Mouse (Mus musculus): ENCODE measurements around the gene Wdr47. TPM values are rescaled to one million over a fixed set of nuclear protein-coding genes. Genes with fewer than 3 reads are reported as not detected.
"Not testable (repeated sequence)": the region's sequence is repeated elsewhere in the genome, so short reads cannot be mapped to it uniquely, and the experiment has no call there.

Wdr47 gene
- polyA plus RNA-seq, 1 experiment from 2014 or later: 103 TPM

GRCm38 (mm10) chr3:108653710-108654379 lies 62.8 kb downstream of the Wdr47 start, which contains the start of gene Clcc1:
Clcc1 (plus strand) TSS chr3:108653913.
- H3K27me3 ChIP-seq (replicated peaks; ENCODE audit: control insufficient read depth, insufficient read depth, low read length): no peaks in the 10 kb centered on the region
- no peaks in the 10 kb centered on the region for H3K36me3 ChIP-seq (ENCODE audit: control insufficient read depth, insufficient read depth, low read length)
- peaks cover 6% of the 10 kb centered on the region; the same call in 1 of the 2 replicates for H3K4me1 ChIP-seq (ENCODE audit: control insufficient read depth, insufficient read depth, low read depth, low read length)
- peak; percentile 99 for ATAC-seq
- H3K9ac ChIP-seq (ENCODE audit: low read depth, low read length): peak within 1 kb of the TSS; percentile 91
- peak within 1 kb of the TSS; percentile 79 for H3K4me3 ChIP-seq (ENCODE audit: low read length)
- H3K9me3 ChIP-seq (ENCODE audit: control insufficient read depth, low read length): no peaks in the 10 kb centered on the region
- peak within 1 kb of the TSS; percentile 60 for H3K4me2 ChIP-seq (ENCODE audit: low read length)
- H3K27ac ChIP-seq (ENCODE audit: low read depth, low read length): peak within 1 kb of the TSS; percentile 85
- WGBS: under 1% methylated on average over 57 of the region's 57 CpGs

- Histone ChIP-seq H3K9ac (ENCODE audit: low read depth, low read length) (peak overlapping the region; percentile 91; the same call in 1 of the 2 replicates), H3K27ac (ENCODE audit: low read depth, low read length) (no peak overlapping the region), H3K4me1 (ENCODE audit: control insufficient read depth, insufficient read depth, low read depth, low read length) (peaks cover 6% of the 10 kb centered on the region; the same call in 1 of the 2 replicates), H3K36me3 (ENCODE audit: control insufficient read depth, insufficient read depth, low read length) (no peaks in the 10 kb centered on the region), H3K4me2 (ENCODE audit: low read length) (peak overlapping the region; percentile 60), H3K4me3 (ENCODE audit: low read length) (peak overlapping the region; percentile 79), H3K27me3 (replicated peaks; ENCODE audit: control insufficient read depth, insufficient read depth, low read length) (no peaks in the 10 kb centered on the region), H3K9me3 (ENCODE audit: control insufficient read depth, low read length) (no peaks in the 10 kb centered on the region)
- WGBS: 29% methylated on average over 14 of the region's 14 CpGs
- no peak for ATAC-seq
Observed at GRCm38 (mm10) chr3:108654566-108654965, 63.5 kb downstream of the Wdr47 start.

GRCm38 (mm10) chr3:108655486-108655885 lies 64.4 kb downstream of the Wdr47 start:
- no peak overlapping the region for H3K9ac ChIP-seq (ENCODE audit: low read depth, low read length)
- no peaks in the 10 kb centered on the region for H3K9me3 ChIP-seq (ENCODE audit: control insufficient read depth, low read length)
- 70% methylated on average over 7 of the region's 7 CpGs for WGBS
- H3K4me3 ChIP-seq (ENCODE audit: low read length): no peak overlapping the region
- no peaks in the 10 kb centered on the region for H3K36me3 ChIP-seq (ENCODE audit: control insufficient read depth, insufficient read depth, low read length)
- peaks cover 6% of the 10 kb centered on the region; the same call in 1 of the 2 replicates for H3K4me1 ChIP-seq (ENCODE audit: control insufficient read depth, insufficient read depth, low read depth, low read length)
- no peak overlapping the region for H3K4me2 ChIP-seq (ENCODE audit: low read length)
- H3K27ac ChIP-seq (ENCODE audit: low read depth, low read length): no peak overlapping the region
- no peak for ATAC-seq
- no peaks in the 10 kb centered on the region for H3K27me3 ChIP-seq (replicated peaks; ENCODE audit: control insufficient read depth, insufficient read depth, low read length)

GRCm38 (mm10) chr3:108658612-108659011 lies 67.5 kb downstream of the Wdr47 start:
- Histone ChIP-seq H3K4me1 (ENCODE audit: control insufficient read depth, insufficient read depth, low read depth, low read length) (peaks cover 6% of the 10 kb centered on the region; the same call in 1 of the 2 replicates), H3K9me3 (ENCODE audit: control insufficient read depth, low read length) (no peaks in the 10 kb centered on the region), H3K4me3 (ENCODE audit: low read length) (no peak overlapping the region), H3K27ac (ENCODE audit: low read depth, low read length) (no peak overlapping the region), H3K27me3 (replicated peaks; ENCODE audit: control insufficient read depth, insufficient read depth, low read length) (no peaks in the 10 kb centered on the region), H3K4me2 (ENCODE audit: low read length) (no peak overlapping the region), H3K9ac (ENCODE audit: low read depth, low read length) (no peak overlapping the region), H3K36me3 (ENCODE audit: control insufficient read depth, insufficient read depth, low read length) (peaks cover 15% of the 10 kb centered on the region)
- no peak for ATAC-seq
- 95% methylated on average over 9 of the region's 9 CpGs for WGBS

- H3K4me3 ChIP-seq (ENCODE audit: low read length): no peak overlapping the region
- no peak overlapping the region for H3K9ac ChIP-seq (ENCODE audit: low read depth, low read length)
- H3K27ac ChIP-seq (ENCODE audit: low read depth, low read length): no peak overlapping the region
- WGBS: 82% methylated on average over 1 of the region's 1 CpGs
- H3K36me3 ChIP-seq (ENCODE audit: control insufficient read depth, insufficient read depth, low read length): peaks cover 22% of the 10 kb centered on the region
- H3K4me1 ChIP-seq (ENCODE audit: control insufficient read depth, insufficient read depth, low read depth, low read length): no peaks in the 10 kb centered on the region
- no peak for ATAC-seq
- H3K27me3 ChIP-seq (replicated peaks; ENCODE audit: control insufficient read depth, insufficient read depth, low read length): no peaks in the 10 kb centered on the region
- no peak overlapping the region for H3K4me2 ChIP-seq (ENCODE audit: low read length)
- no peaks in the 10 kb centered on the region for H3K9me3 ChIP-seq (ENCODE audit: control insufficient read depth, low read length)
Observed at GRCm38 (mm10) chr3:108660941-108661340, 69.9 kb downstream of the Wdr47 start.

GRCm38 (mm10) chr3:108676616-108677015 lies 85.5 kb downstream of the Wdr47 start:
- Histone ChIP-seq H3K4me1 (ENCODE audit: control insufficient read depth, insufficient read depth, low read depth, low read length) (no peaks in the 10 kb centered on the region), H3K27ac (ENCODE audit: low read depth, low read length) (no peak overlapping the region), H3K9me3 (ENCODE audit: control insufficient read depth, low read length) (no peaks in the 10 kb centered on the region), H3K4me2 (ENCODE audit: low read length) (no peak overlapping the region), H3K9ac (ENCODE audit: low read depth, low read length) (no peak overlapping the region), H3K27me3 (replicated peaks; ENCODE audit: control insufficient read depth, insufficient read depth, low read length) (no peaks in the 10 kb centered on the region), H3K4me3 (ENCODE audit: low read length) (no peak overlapping the region), H3K36me3 (ENCODE audit: control insufficient read depth, insufficient read depth, low read length) (peaks cover 29% of the 10 kb centered on the region)
- WGBS: 57% methylated on average over 4 of the region's 4 CpGs
- ATAC-seq: no peak; the same call in 1 of the 2 replicates

- Histone ChIP-seq H3K4me1 (ENCODE audit: control insufficient read depth, insufficient read depth, low read depth, low read length) (no peaks in the 10 kb centered on the region), H3K9ac (ENCODE audit: low read depth, low read length) (no peak overlapping the region), H3K27me3 (replicated peaks; ENCODE audit: control insufficient read depth, insufficient read depth, low read length) (no peaks in the 10 kb centered on the region), H3K9me3 (ENCODE audit: control insufficient read depth, low read length) (no peaks in the 10 kb centered on the region), H3K27ac (ENCODE audit: low read depth, low read length) (no peak overlapping the region), H3K36me3 (ENCODE audit: control insufficient read depth, insufficient read depth, low read length) (peaks cover 17% of the 10 kb centered on the region), H3K4me3 (ENCODE audit: low read length) (no peak overlapping the region), H3K4me2 (ENCODE audit: low read length) (no peak overlapping the region)
- WGBS: 86% methylated on average over 4 of the region's 4 CpGs
- ATAC-seq: no peak
Observed at GRCm38 (mm10) chr3:108681004-108681403, 89.9 kb downstream of the Wdr47 start.

GRCm38 (mm10) chr3:108683597-108683996 lies 92.5 kb downstream of the Wdr47 start:
- not testable (repeated sequence) for H3K27me3 ChIP-seq (replicated peaks; ENCODE audit: control insufficient read depth, insufficient read depth, low read length); H3K4me2 ChIP-seq (ENCODE audit: low read length); H3K9me3 ChIP-seq (ENCODE audit: control insufficient read depth, low read length); ATAC-seq; H3K4me1 ChIP-seq (ENCODE audit: control insufficient read depth, insufficient read depth, low read depth, low read length); H3K9ac ChIP-seq (ENCODE audit: low read depth, low read length); H3K4me3 ChIP-seq (ENCODE audit: low read length); H3K27ac ChIP-seq (ENCODE audit: low read depth, low read length)
- 93% methylated on average over 5 of the region's 5 CpGs for WGBS
- peaks cover 11% of the 10 kb centered on the region for H3K36me3 ChIP-seq (ENCODE audit: control insufficient read depth, insufficient read depth, low read length)

- Histone ChIP-seq H3K36me3 (ENCODE audit: control insufficient read depth, insufficient read depth, low read length) (0 out of 2 replicates have a peak, but pooled peaks cover 4% of the 10 kb centered on the region), H3K9ac (ENCODE audit: low read depth, low read length) (no peak overlapping the region), H3K4me3 (ENCODE audit: low read length) (no peak overlapping the region), H3K9me3 (ENCODE audit: control insufficient read depth, low read length) (no peaks in the 10 kb centered on the region), H3K4me1 (ENCODE audit: control insufficient read depth, insufficient read depth, low read depth, low read length) (no peaks in the 10 kb centered on the region; the same call in 1 of the 2 replicates), H3K4me2 (ENCODE audit: low read length) (no peak overlapping the region), H3K27ac (ENCODE audit: low read depth, low read length) (no peak overlapping the region), H3K27me3 (replicated peaks; ENCODE audit: control insufficient read depth, insufficient read depth, low read length) (no peaks in the 10 kb centered on the region)
- ATAC-seq: no peak
- WGBS: 95% methylated on average over 7 of the region's 7 CpGs
Observed at GRCm38 (mm10) chr3:108685701-108686100, 94.6 kb downstream of the Wdr47 start.

Data from hindbrain, embryonic 16.5 days (tissue).